Mouse (Mus musculus): ENCODE measurements around the gene Atp2b4. TPM values are rescaled to one million over a fixed set of nuclear protein-coding genes. Genes with fewer than 3 reads are reported as not detected.
"Not testable (repeated sequence)": the region's sequence is repeated elsewhere in the genome, so short reads cannot be mapped to it uniquely, and the experiment has no call there.

The Atp2b4 gene
- polyA plus RNA-seq, 1 experiment from 2014 or later = 3.5 TPM

- Histone ChIP-seq H3K27ac (no peak overlapping the region), H3K36me3 (peaks cover 17% of the 10 kb centered on the region), H3K27me3 (ENCODE audit: low read depth, poor library complexity, severe bottlenecking) (no peaks in the 10 kb centered on the region), H3K9me3 (replicated peaks) (no peaks in the 10 kb centered on the region), H3K4me3 (no peak overlapping the region), H3K4me1 (peaks cover 13% of the 10 kb centered on the region)
- WGBS = 81% methylated on average over 7 of the region's 7 CpGs
- no peak for DNase-seq (ENCODE audit: low spot score)
Measured at GRCm38 (mm10) chr1:133728339-133728738, 72.5 kb downstream of the Atp2b4 start.

- Histone ChIP-seq H3K36me3 (0 out of 2 replicates have a peak, but pooled peaks cover 7% of the 10 kb centered on the region), H3K4me1 (0 out of 2 replicates have a peak, but pooled peaks cover 5% of the 10 kb centered on the region), H3K4me3 (no peak overlapping the region), H3K27me3 (ENCODE audit: low read depth, poor library complexity, severe bottlenecking) (no peaks in the 10 kb centered on the region), H3K27ac (no peak overlapping the region), H3K9me3 (replicated peaks) (no peaks in the 10 kb centered on the region)
- DNase-seq (ENCODE audit: low spot score) = peak; percentile 52
- WGBS = 75% methylated on average over 7 of the region's 7 CpGs
Measured at GRCm38 (mm10) chr1:133720342-133720741, 80.5 kb downstream of the Atp2b4 start.

- 0 out of 2 replicates have a peak, but pooled peaks cover 10% of the 10 kb centered on the region for H3K4me1 ChIP-seq
- H3K4me3 ChIP-seq = no peak overlapping the region
- 88% methylated on average over 8 of the region's 8 CpGs for WGBS
- no peaks in the 10 kb centered on the region for H3K9me3 ChIP-seq (replicated peaks)
- no peak overlapping the region for H3K27ac ChIP-seq
- DNase-seq (ENCODE audit: low spot score) = no peak
- no peaks in the 10 kb centered on the region for H3K27me3 ChIP-seq (ENCODE audit: low read depth, poor library complexity, severe bottlenecking)
- 0 out of 2 replicates have a peak, but pooled peaks cover 7% of the 10 kb centered on the region for H3K36me3 ChIP-seq
Measured at GRCm38 (mm10) chr1:133718786-133719185, 82.1 kb downstream of the Atp2b4 start.

GRCm38 (mm10) chr1:133718296-133718695, 82.5 kb downstream of the Atp2b4 start:
- 78% methylated on average over 3 of the region's 3 CpGs for whole genome bisulfite sequencing
- Histone ChIP-seq H3K27ac (no peak overlapping the region), H3K4me1 (peaks cover 13% of the 10 kb centered on the region; the same call in 1 of the 2 replicates), H3K27me3 (ENCODE audit: low read depth, poor library complexity, severe bottlenecking) (no peaks in the 10 kb centered on the region), H3K36me3 (0 out of 2 replicates have a peak, but pooled peaks cover 7% of the 10 kb centered on the region), H3K4me3 (no peak overlapping the region), H3K9me3 (replicated peaks) (no peaks in the 10 kb centered on the region)
- no peak for DNase-seq (ENCODE audit: low spot score)

GRCm38 (mm10) chr1:133716464-133716863, 84.4 kb downstream of the Atp2b4 start:
- peaks cover 31% of the 10 kb centered on the region for H3K4me1 ChIP-seq
- DNase-seq (ENCODE audit: low spot score) = peak; percentile 45
- WGBS = 20% methylated on average over 7 of the region's 7 CpGs
- H3K4me3 ChIP-seq = no peak overlapping the region
- H3K27me3 ChIP-seq (ENCODE audit: low read depth, poor library complexity, severe bottlenecking) = no peaks in the 10 kb centered on the region
- no peaks in the 10 kb centered on the region for H3K9me3 ChIP-seq (replicated peaks)
- H3K36me3 ChIP-seq = 0 out of 2 replicates have a peak, but pooled peaks cover 7% of the 10 kb centered on the region
- H3K27ac ChIP-seq = no peak overlapping the region

GRCm38 (mm10) chr1:133715191-133715590, 85.7 kb downstream of the Atp2b4 start:
- no peaks in the 10 kb centered on the region for H3K27me3 ChIP-seq (ENCODE audit: low read depth, poor library complexity, severe bottlenecking)
- H3K4me1 ChIP-seq = peaks cover 43% of the 10 kb centered on the region
- H3K27ac ChIP-seq = no peak overlapping the region
- H3K9me3 ChIP-seq (replicated peaks) = no peaks in the 10 kb centered on the region
- 89% methylated on average over 1 of the region's 1 CpGs for WGBS
- DNase-seq (ENCODE audit: low spot score) = no peak
- H3K4me3 ChIP-seq = no peak overlapping the region
- 0 out of 2 replicates have a peak, but pooled peaks cover 7% of the 10 kb centered on the region for H3K36me3 ChIP-seq

- no peak for DNase-seq (ENCODE audit: low spot score)
- Histone ChIP-seq H3K27ac (peak overlapping the region; percentile 76), H3K36me3 (no peaks in the 10 kb centered on the region), H3K9me3 (replicated peaks) (no peaks in the 10 kb centered on the region), H3K27me3 (ENCODE audit: low read depth, poor library complexity, severe bottlenecking) (no peaks in the 10 kb centered on the region), H3K4me1 (peaks cover 48% of the 10 kb centered on the region), H3K4me3 (no peak overlapping the region)
- WGBS = 51% methylated on average over 2 of the region's 2 CpGs
Measured at GRCm38 (mm10) chr1:133713009-133713370, 87.9 kb downstream of the Atp2b4 start.

GRCm38 (mm10) chr1:133712288-133713008, 88.4 kb downstream of the Atp2b4 start:
- Histone ChIP-seq H3K4me1 (peaks cover 48% of the 10 kb centered on the region), H3K27me3 (ENCODE audit: low read depth, poor library complexity, severe bottlenecking) (no peaks in the 10 kb centered on the region), H3K4me3 (no peak overlapping the region), H3K9me3 (replicated peaks) (no peaks in the 10 kb centered on the region), H3K36me3 (no peaks in the 10 kb centered on the region), H3K27ac (peak overlapping the region; percentile 76)
- 41% methylated on average over 12 of the region's 12 CpGs for whole genome bisulfite sequencing
- DNase-seq (ENCODE audit: low spot score) = no peak

- Histone ChIP-seq H3K4me1 (peaks cover 48% of the 10 kb centered on the region), H3K9me3 (replicated peaks) (no peaks in the 10 kb centered on the region), H3K36me3 (no peaks in the 10 kb centered on the region; the same call in 1 of the 2 replicates), H3K27me3 (ENCODE audit: low read depth, poor library complexity, severe bottlenecking) (no peaks in the 10 kb centered on the region), H3K4me3 (no peak overlapping the region), H3K27ac (peak overlapping the region; percentile 67; the same call in 1 of the 2 replicates)
- DNase-seq (ENCODE audit: low spot score) = no peak
- WGBS = 40% methylated on average over 6 of the region's 6 CpGs
Measured at GRCm38 (mm10) chr1:133711376-133711775, 89.5 kb downstream of the Atp2b4 start.

- Histone ChIP-seq H3K36me3 (no peaks in the 10 kb centered on the region; the same call in 1 of the 2 replicates), H3K27ac (peak overlapping the region; percentile 67), H3K27me3 (ENCODE audit: low read depth, poor library complexity, severe bottlenecking) (no peaks in the 10 kb centered on the region), H3K4me3 (no peak overlapping the region), H3K4me1 (peaks cover 48% of the 10 kb centered on the region), H3K9me3 (replicated peaks) (no peaks in the 10 kb centered on the region)
- WGBS = 51% methylated on average over 6 of the region's 6 CpGs
- no peak for DNase-seq (ENCODE audit: low spot score)
Measured at GRCm38 (mm10) chr1:133710895-133711294, 89.9 kb downstream of the Atp2b4 start.

GRCm38 (mm10) chr1:133709292-133709691, 91.5 kb downstream of the Atp2b4 start:
- Histone ChIP-seq H3K36me3 (no peaks in the 10 kb centered on the region; the same call in 1 of the 2 replicates), H3K27ac (peak overlapping the region; percentile 60)
- peak; percentile 51 for DNase-seq (ENCODE audit: low spot score)

GRCm38 (mm10) chr1:133701824-133702223, 99.0 kb downstream of the Atp2b4 start:
- 29% methylated on average over 1 of the region's 2 CpGs for whole genome bisulfite sequencing
- H3K36me3 ChIP-seq; H3K27me3 ChIP-seq (ENCODE audit: low read depth, poor library complexity, severe bottlenecking); H3K9me3 ChIP-seq (replicated peaks); H3K27ac ChIP-seq; H3K4me1 ChIP-seq; H3K4me3 ChIP-seq; DNase-seq (ENCODE audit: low spot score): not testable (repeated sequence)

More at GRCm38 (mm10) chr1:133709292-133709691, 91.5 kb downstream of the Atp2b4 start:
- Histone ChIP-seq H3K27me3 (ENCODE audit: low read depth, poor library complexity, severe bottlenecking) (0 out of 2 replicates have a peak, but pooled peaks cover 3% of the 10 kb centered on the region), H3K4me3 (no peak overlapping the region), H3K9me3 (replicated peaks) (no peaks in the 10 kb centered on the region), H3K4me1 (peaks cover 48% of the 10 kb centered on the region)
- 76% methylated on average over 3 of the region's 3 CpGs for WGBS

GRCm38 (mm10) chr1:133697935-133698620, 102.8 kb downstream of the Atp2b4 start:
- DNase-seq (ENCODE audit: low spot score) = no peak
- H3K27me3 ChIP-seq (ENCODE audit: low read depth, poor library complexity, severe bottlenecking) = no peaks in the 10 kb centered on the region
- no peaks in the 10 kb centered on the region for H3K36me3 ChIP-seq
- H3K4me1 ChIP-seq = peaks cover 32% of the 10 kb centered on the region
- H3K27ac ChIP-seq = no peak overlapping the region
- H3K4me3 ChIP-seq = no peak overlapping the region
- no peaks in the 10 kb centered on the region for H3K9me3 ChIP-seq (replicated peaks)
- 95% methylated on average over 12 of the region's 12 CpGs for WGBS
